Mouse (Mus musculus) left cerebral cortex, adult 11 months (tissue): ENCODE results near the gene Lgi4.

Experiments
- DNase-seq: peaks from one replicate; pipeline ENCODE4 v3.0.0; 2022; ENCODE audit warnings: low spot score

Lgi4 gene

GRCm38 (mm10) chr7:31051321-31052021 lies 7.7 kb upstream of the Lgi4 start, which contains the start of gene Fxyd7:
Fxyd7 (minus strand) TSS chr7:31051467.
- DNase-seq, result no peak

GRCm38 (mm10) chr7:31052251-31052635 lies 6.9 kb upstream of the Lgi4 start:
- no peak for DNase-seq

GRCm38 (mm10) chr7:31052636-31053434 lies 6.3 kb upstream of the Lgi4 start:
- no peak for DNase-seq

- no peak for DNase-seq
Observed at GRCm38 (mm10) chr7:31053882-31054447, 5.2 kb upstream of the Lgi4 start.

- DNase-seq, result no peak
Observed at GRCm38 (mm10) chr7:31054661-31055320, 4.4 kb upstream of the Lgi4 start.

GRCm38 (mm10) chr7:31055354-31055824 lies 3.8 kb upstream of the Lgi4 start:
- DNase-seq, result no peak

- no peak for DNase-seq
Observed at GRCm38 (mm10) chr7:31055883-31056282, 3.3 kb upstream of the Lgi4 start.

- DNase-seq, result no peak
Observed at GRCm38 (mm10) chr7:31056448-31056847, 2.7 kb upstream of the Lgi4 start.

GRCm38 (mm10) chr7:31057071-31057470 lies 2.1 kb upstream of the Lgi4 start, which contains the start of gene Fxyd1:
Fxyd1 (minus strand) TSS chr7:31057199.
- no peak for DNase-seq

- no peak for DNase-seq
Observed at GRCm38 (mm10) chr7:31057730-31058129, 1.4 kb upstream of the Lgi4 start.

- DNase-seq, result no peak
Observed at GRCm38 (mm10) chr7:31058211-31058610, 931 bp upstream of the Lgi4 start.

GRCm38 (mm10) chr7:31059919-31060620 lies 928 bp downstream of the Lgi4 start:
- DNase-seq, result no peak

GRCm38 (mm10) chr7:31060621-31061010 lies 1.5 kb downstream of the Lgi4 start:
- DNase-seq, result no peak

- no peak for DNase-seq
Observed at GRCm38 (mm10) chr7:31063074-31063560, 4.0 kb downstream of the Lgi4 start.

- DNase-seq, result no peak
Observed at GRCm38 (mm10) chr7:31067836-31068235, 8.7 kb downstream of the Lgi4 start.

GRCm38 (mm10) chr7:31069491-31069890 lies 10.3 kb downstream of the Lgi4 start:
- DNase-seq, result no peak

GRCm38 (mm10) chr7:31070324-31070723 lies 11.2 kb downstream of the Lgi4 start:
- DNase-seq, result no peak

- no peak for DNase-seq
Observed at GRCm38 (mm10) chr7:31072326-31072725, 13.2 kb downstream of the Lgi4 start.

- DNase-seq, result no peak
Observed at GRCm38 (mm10) chr7:31073546-31073945, 14.4 kb downstream of the Lgi4 start.

GRCm38 (mm10) chr7:31074061-31074712 lies 15.0 kb downstream of the Lgi4 start:
- no peak for DNase-seq

- no peak for DNase-seq
Observed at GRCm38 (mm10) chr7:31074713-31075069, 15.5 kb downstream of the Lgi4 start.
